Mouse (Mus musculus) testis, adult 2 months (tissue): ENCODE measurements around the gene Atp9a. TPM values are rescaled to one million over a fixed set of nuclear protein-coding genes. Genes with fewer than 3 reads are reported as not detected.
"Not testable (repeated sequence)": the region's sequence is repeated elsewhere in the genome, so short reads cannot be mapped to it uniquely, and the experiment has no call there.

Experiments used
- H3K27ac ChIP-seq: fragments of 200-500 bp; 2 replicates; pipeline ENCODE4 v1.5.1; 2012; ENCODE audit warnings: low read depth, low read length; ENCODE audit not compliant: control insufficient read depth, insufficient read depth
- H3K27me3 ChIP-seq: fragments of 200-500 bp; 2 replicates; pipeline ENCODE4 v1.6.1; 2012; ENCODE audit warnings: mild to moderate bottlenecking, low read length, moderate library complexity; ENCODE audit not compliant: control insufficient read depth, insufficient read depth
- H3K36me3 ChIP-seq: fragments of 200-500 bp; 2 replicates; pipeline ENCODE4 v1.6.1; 2012; ENCODE audit warnings: mild to moderate bottlenecking, low read length; ENCODE audit not compliant: control insufficient read depth, insufficient read depth
- H3K4me1 ChIP-seq: fragments of 200-500 bp; 2 replicates; pipeline ENCODE4 v1.6.1; 2012; ENCODE audit warnings: low read length; ENCODE audit not compliant: control insufficient read depth, insufficient read depth
- H3K4me3 ChIP-seq: fragments of 200-500 bp; 2 replicates; pipeline ENCODE4 v1.5.1; 2012; ENCODE audit warnings: low read depth, mild to moderate bottlenecking, low read length, moderate library complexity, mixed read lengths; ENCODE audit not compliant: control insufficient read depth
- CTCF ChIP-seq: fragments of 200-500 bp; IDR thresholded peaks from 2 replicates; pipeline ENCODE4 v1.5.1; 2012; ENCODE audit warnings: low read depth, mild to moderate bottlenecking, inconsistent platforms, low read length, moderate library complexity; ENCODE audit not compliant: control insufficient read depth, insufficient read depth, insufficient replicate concordance
- POLR2A ChIP-seq: fragments of 200-500 bp; IDR thresholded peaks from 2 replicates; pipeline ENCODE4 v1.6.1; 2012; ENCODE audit warnings: low read depth, mild to moderate bottlenecking, inconsistent platforms, low read length, moderate library complexity; ENCODE audit not compliant: control insufficient read depth
- polyA plus RNA-seq: library from polyadenylated mRNA; depleted of rRNA; stranded (reverse); fragments of >200 nt; gene quantifications from 2 replicates; pipeline ENCODE4 v1.2.3, GENCODE M21; 2012

The Atp9a gene
- polyA plus RNA-seq, 1 experiment: 63.7 TPM

- Histone ChIP-seq H3K27ac (no peak overlapping the region), H3K4me1 (peaks cover 2% of the 10 kb centered on the region), H3K27me3 (peaks cover 2% of the 10 kb centered on the region; the same call in 1 of the 2 replicates), H3K36me3 (no peaks in the 10 kb centered on the region), H3K4me3 (no peak overlapping the region)
- no peak for TF ChIP-seq CTCF
- TF ChIP-seq POLR2A: no peak
These were observed 20.2 kb upstream of the Atp9a start for GRCm38 (mm10) chr2:168762411-168762815.

DNA sequence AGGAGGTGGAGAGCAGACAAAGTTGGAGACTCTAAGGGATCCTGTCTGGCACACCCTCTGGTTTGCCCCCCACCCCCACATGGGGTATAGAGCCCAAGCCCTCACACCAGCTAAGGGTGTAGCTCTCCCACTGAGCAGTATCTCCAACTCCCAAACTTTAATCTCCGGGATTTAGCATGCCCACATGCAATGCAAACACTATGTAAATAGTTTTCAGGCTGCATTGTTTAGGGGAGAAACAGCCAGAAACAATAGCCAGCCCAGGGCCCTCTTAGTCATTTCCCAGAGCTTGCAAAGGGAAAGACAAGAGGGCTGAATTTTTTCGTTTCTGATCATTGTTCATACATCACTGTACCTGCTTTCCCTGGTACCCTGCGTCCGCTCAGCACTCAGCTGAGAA is 19.7 kb upstream of the Atp9a start:
- Histone ChIP-seq H3K36me3 (no peaks in the 10 kb centered on the region), H3K27ac (no peak overlapping the region), H3K4me3 (no peak overlapping the region), H3K27me3 (peaks cover 2% of the 10 kb centered on the region; the same call in 1 of the 2 replicates), H3K4me1 (peaks cover 2% of the 10 kb centered on the region)
- TF ChIP-seq POLR2A (no peak), CTCF (no peak)

GRCm38 (mm10) chr2:168761141-168761540 is 18.9 kb upstream of the Atp9a start:
- no peak overlapping the region for H3K27ac ChIP-seq
- H3K4me3 ChIP-seq: no peak overlapping the region
- peaks cover 2% of the 10 kb centered on the region; the same call in 1 of the 2 replicates for H3K27me3 ChIP-seq
- TF ChIP-seq POLR2A (no peak), CTCF (no peak)
- H3K4me1 ChIP-seq: peaks cover 2% of the 10 kb centered on the region
- H3K36me3 ChIP-seq: no peaks in the 10 kb centered on the region

GRCm38 (mm10) chr2:168744406-168744805 is 2.2 kb upstream of the Atp9a start:
- not testable (repeated sequence) for H3K27ac ChIP-seq, H3K4me3 ChIP-seq, H3K27me3 ChIP-seq, H3K36me3 ChIP-seq
- H3K4me1 ChIP-seq: peaks cover 11% of the 10 kb centered on the region

DNA sequence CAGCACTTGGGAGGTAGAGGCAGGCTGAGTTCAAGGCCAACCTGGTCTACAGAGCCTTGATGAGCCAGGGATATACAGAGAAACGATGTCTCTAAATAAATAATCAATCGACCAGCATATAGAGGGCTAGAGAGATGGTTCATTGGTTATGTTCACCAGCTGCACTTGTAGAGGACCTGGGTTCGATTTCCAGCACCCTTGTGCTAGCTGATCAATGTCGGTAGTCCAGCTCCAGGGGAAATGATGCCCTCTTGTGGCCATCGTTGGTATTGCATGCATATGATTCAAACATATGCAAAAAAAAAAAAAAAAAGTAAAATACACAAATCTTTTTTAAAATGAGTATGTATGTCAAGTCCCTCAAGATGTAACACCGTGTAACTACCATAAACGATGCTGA is 440 bp upstream of the Atp9a start:
- H3K4me3 ChIP-seq: no peak overlapping the region
- H3K4me1 ChIP-seq: peaks cover 11% of the 10 kb centered on the region
- no peaks in the 10 kb centered on the region for H3K27me3 ChIP-seq
- no peak for TF ChIP-seq POLR2A
- peak; percentile 79 for TF ChIP-seq CTCF
- H3K36me3 ChIP-seq: no peaks in the 10 kb centered on the region
- no peak overlapping the region; the same call in 1 of the 2 replicates for H3K27ac ChIP-seq

DNA sequence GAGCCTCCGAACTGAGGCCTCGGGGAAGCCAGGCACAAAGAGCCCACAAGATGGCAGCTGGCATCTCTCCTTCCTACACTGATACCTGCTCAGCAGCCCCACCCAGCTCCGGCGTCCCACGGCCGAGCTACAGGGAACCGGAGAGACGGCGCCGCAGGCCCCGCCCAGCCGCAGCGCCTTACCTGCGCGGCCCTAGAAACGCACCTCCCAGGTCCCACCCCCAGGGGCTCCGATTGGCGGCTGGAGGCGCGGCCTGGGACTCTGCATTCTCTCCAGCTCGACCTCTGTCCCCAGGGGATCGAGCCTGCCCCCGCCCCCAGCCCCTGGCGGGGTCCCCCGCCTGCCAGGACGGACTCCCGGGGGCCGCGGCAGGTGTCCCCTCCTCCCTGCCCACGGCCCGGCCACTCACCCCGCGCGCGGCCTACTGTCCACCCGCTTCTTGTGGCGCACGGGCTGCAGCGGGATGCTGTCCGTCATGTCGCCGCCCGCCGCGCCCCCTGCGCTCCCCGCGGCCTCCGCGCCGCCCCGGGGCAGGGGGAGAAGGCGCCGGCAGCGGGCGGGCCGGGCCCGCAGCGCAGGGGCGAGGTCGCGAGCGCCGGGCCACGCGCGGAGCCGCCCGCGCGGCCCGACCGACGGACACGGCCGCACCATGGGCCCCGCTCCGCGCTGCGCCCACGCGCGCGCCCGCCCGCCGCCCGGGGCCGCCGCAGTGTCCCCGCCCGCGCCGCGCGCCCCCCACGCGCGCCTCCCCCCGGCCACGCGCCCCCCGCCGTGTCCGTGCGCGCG is 743 bp downstream of the Atp9a start:
- H3K4me3 ChIP-seq: peak overlapping the region; percentile 87
- H3K36me3 ChIP-seq: no peaks in the 10 kb centered on the region
- H3K4me1 ChIP-seq: peaks cover 11% of the 10 kb centered on the region
- no peak overlapping the region for H3K27ac ChIP-seq
- TF ChIP-seq CTCF: no peak
- 0 out of 2 replicates have a peak, but pooled peaks have one; percentile 11 for TF ChIP-seq POLR2A
- no peaks in the 10 kb centered on the region for H3K27me3 ChIP-seq

- no peak overlapping the region; the same call in 1 of the 2 replicates for H3K4me3 ChIP-seq
- H3K4me1 ChIP-seq: peaks cover 11% of the 10 kb centered on the region
- no peak for TF ChIP-seq CTCF
- TF ChIP-seq POLR2A: no peak
- no peaks in the 10 kb centered on the region for H3K27me3 ChIP-seq
- no peak overlapping the region for H3K27ac ChIP-seq
- no peaks in the 10 kb centered on the region for H3K36me3 ChIP-seq
These were observed 1.7 kb downstream of the Atp9a start for GRCm38 (mm10) chr2:168740496-168740895.
